Mouse (Mus musculus): ENCODE results near the gene Gas7. TPM values are rescaled to one million over a fixed set of nuclear protein-coding genes. Genes with fewer than 3 reads are reported as not detected.

Gas7 gene
- polyA plus RNA-seq, 1 experiment from 2014 or later, result 9.8 TPM

DNA sequence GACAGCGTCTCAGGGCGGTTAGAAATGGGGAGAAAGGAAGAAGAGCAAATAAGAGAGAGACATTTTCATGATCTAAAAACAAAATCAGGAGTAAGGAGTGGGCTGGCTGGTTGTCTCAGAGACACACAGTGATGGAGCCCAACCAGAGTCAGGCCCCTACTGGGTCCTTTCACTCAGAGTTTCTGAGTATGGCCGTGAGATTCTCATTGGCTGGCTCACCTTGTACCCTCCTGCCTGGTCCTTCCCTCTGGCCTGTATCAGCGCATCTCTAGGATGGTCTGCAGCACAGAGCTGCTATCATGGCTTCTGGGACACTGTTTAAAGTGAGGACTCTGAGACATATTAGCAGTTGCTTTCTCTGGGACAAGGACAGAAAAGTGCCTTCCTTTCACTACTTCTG, 199.3 kb downstream of the Gas7 start:
- Histone ChIP-seq H3K4me3 (no peak overlapping the region), H3K27me3 (0 out of 2 replicates have a peak, but pooled peaks cover 4% of the 10 kb centered on the region), H3K9me3 (no peaks in the 10 kb centered on the region), H3K36me3 (no peaks in the 10 kb centered on the region), H3K27ac (no peak overlapping the region), H3K4me2 (replicated peaks) (no peak overlapping the region), H3K9ac (no peak overlapping the region), H3K4me1 (peaks cover 17% of the 10 kb centered on the region)
- WGBS, result 85% methylated on average over 4 of the region's 4 CpGs
- ATAC-seq (ENCODE audit: low FRiP score, low read depth), result no peak

DNA sequence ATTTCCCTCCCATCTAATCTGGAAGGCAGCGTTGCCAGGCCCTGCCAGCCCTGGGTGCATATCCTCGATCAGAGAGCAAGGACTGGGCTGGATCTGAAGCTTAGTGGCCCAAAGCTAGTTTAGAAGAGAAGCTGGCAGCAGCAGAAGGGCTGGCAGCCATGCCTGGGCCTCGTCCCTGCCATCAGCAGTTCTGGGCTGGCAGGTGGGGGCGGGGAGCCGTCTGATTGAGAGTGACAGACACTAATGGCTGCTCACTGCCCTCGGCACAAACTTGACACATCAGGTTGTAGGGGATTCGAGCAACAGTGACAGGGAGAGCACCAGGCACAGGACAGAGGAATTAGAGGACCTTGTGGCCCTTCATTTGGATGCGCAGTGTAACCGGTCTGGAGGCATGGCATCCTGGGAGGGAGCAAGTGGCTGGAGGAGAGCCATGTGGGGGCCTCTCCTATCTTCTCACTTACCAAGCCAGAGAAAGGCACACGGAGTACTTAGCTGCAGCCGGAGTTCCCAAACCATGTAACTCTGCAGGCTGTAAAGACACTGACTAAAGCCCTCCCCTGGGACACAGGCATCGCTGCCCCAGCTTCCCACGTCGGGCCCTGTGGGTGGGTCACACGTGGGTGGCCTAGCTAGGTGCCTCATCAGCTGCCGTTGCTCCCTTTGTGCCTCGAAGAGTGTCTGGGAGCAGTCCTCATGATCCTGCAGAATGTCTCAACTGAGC, 200.2 kb downstream of the Gas7 start:
- WGBS, result 69% methylated on average over 17 of the region's 17 CpGs
- Histone ChIP-seq H3K4me3 (no peak overlapping the region), H3K36me3 (no peaks in the 10 kb centered on the region), H3K27ac (no peak overlapping the region), H3K27me3 (no peaks in the 10 kb centered on the region), H3K4me2 (replicated peaks) (no peak overlapping the region), H3K9me3 (no peaks in the 10 kb centered on the region), H3K9ac (no peak overlapping the region), H3K4me1 (peaks cover 17% of the 10 kb centered on the region)
- no peak for ATAC-seq (ENCODE audit: low FRiP score, low read depth)

- no peak overlapping the region for H3K4me2 ChIP-seq (replicated peaks)
- H3K4me1 ChIP-seq, result peaks cover 17% of the 10 kb centered on the region
- no peaks in the 10 kb centered on the region for H3K27me3 ChIP-seq
- 77% methylated on average over 7 of the region's 7 CpGs for WGBS
- H3K9me3 ChIP-seq, result no peaks in the 10 kb centered on the region
- no peak overlapping the region for H3K9ac ChIP-seq
- ATAC-seq (ENCODE audit: low FRiP score, low read depth), result no peak
- H3K4me3 ChIP-seq, result no peak overlapping the region
- no peaks in the 10 kb centered on the region for H3K36me3 ChIP-seq
- H3K27ac ChIP-seq, result no peak overlapping the region
Measured at GRCm38 (mm10) chr11:67656366-67656765, 201.1 kb downstream of the Gas7 start.

- Histone ChIP-seq H3K27ac (no peak overlapping the region), H3K9me3 (no peaks in the 10 kb centered on the region), H3K36me3 (no peaks in the 10 kb centered on the region), H3K27me3 (no peaks in the 10 kb centered on the region), H3K4me2 (replicated peaks) (no peak overlapping the region), H3K4me3 (no peak overlapping the region), H3K4me1 (peaks cover 15% of the 10 kb centered on the region), H3K9ac (no peak overlapping the region)
- 86% methylated on average over 9 of the region's 9 CpGs for WGBS
- ATAC-seq (ENCODE audit: low FRiP score, low read depth), result no peak
Measured at GRCm38 (mm10) chr11:67656811-67657210, 201.6 kb downstream of the Gas7 start.

GRCm38 (mm10) chr11:67657685-67658382, 202.6 kb downstream of the Gas7 start:
- 45% methylated on average over 11 of the region's 11 CpGs for WGBS
- no peak for ATAC-seq (ENCODE audit: low FRiP score, low read depth)
- Histone ChIP-seq H3K4me1 (peaks cover 5% of the 10 kb centered on the region), H3K36me3 (no peaks in the 10 kb centered on the region), H3K27ac (no peak overlapping the region), H3K9me3 (no peaks in the 10 kb centered on the region), H3K9ac (no peak overlapping the region), H3K27me3 (no peaks in the 10 kb centered on the region), H3K4me3 (no peak overlapping the region), H3K4me2 (replicated peaks) (no peak overlapping the region)

GRCm38 (mm10) chr11:67661465-67661864, 206.2 kb downstream of the Gas7 start:
- Histone ChIP-seq H3K36me3 (no peaks in the 10 kb centered on the region), H3K4me3 (no peak overlapping the region), H3K9me3 (no peaks in the 10 kb centered on the region), H3K4me1 (no peaks in the 10 kb centered on the region), H3K27me3 (no peaks in the 10 kb centered on the region), H3K27ac (no peak overlapping the region), H3K4me2 (replicated peaks) (no peak overlapping the region), H3K9ac (no peak overlapping the region)
- no peak for ATAC-seq (ENCODE audit: low FRiP score, low read depth)
- WGBS, result 89% methylated on average over 8 of the region's 8 CpGs

DNA sequence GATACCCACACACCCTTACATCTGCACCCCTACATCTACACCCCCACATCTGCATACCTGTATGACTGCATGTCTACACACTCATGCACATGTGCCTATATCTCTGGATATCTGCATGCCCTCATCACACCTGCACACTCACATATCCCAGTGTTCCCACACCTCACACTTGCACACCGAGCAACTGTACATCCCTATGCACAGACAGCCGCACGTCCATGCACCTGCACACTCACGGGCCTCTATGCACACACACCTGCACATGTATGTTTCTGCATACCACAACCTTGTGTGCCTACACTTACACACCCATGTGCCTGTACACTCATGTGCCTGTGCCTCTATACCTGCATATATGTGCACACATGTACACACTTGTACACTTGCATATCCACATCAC, 208.2 kb downstream of the Gas7 start:
- ATAC-seq (ENCODE audit: low FRiP score, low read depth), result no peak; the same call in 1 of the 2 replicates
- no peak overlapping the region for H3K9ac ChIP-seq
- no peak overlapping the region for H3K4me2 ChIP-seq (replicated peaks)
- no peak overlapping the region for H3K4me3 ChIP-seq
- H3K27me3 ChIP-seq, result no peaks in the 10 kb centered on the region
- H3K27ac ChIP-seq, result no peak overlapping the region
- WGBS, result 94% methylated on average over 4 of the region's 4 CpGs
- no peaks in the 10 kb centered on the region for H3K36me3 ChIP-seq
- peaks cover 7% of the 10 kb centered on the region for H3K4me1 ChIP-seq
- no peaks in the 10 kb centered on the region for H3K9me3 ChIP-seq

DNA sequence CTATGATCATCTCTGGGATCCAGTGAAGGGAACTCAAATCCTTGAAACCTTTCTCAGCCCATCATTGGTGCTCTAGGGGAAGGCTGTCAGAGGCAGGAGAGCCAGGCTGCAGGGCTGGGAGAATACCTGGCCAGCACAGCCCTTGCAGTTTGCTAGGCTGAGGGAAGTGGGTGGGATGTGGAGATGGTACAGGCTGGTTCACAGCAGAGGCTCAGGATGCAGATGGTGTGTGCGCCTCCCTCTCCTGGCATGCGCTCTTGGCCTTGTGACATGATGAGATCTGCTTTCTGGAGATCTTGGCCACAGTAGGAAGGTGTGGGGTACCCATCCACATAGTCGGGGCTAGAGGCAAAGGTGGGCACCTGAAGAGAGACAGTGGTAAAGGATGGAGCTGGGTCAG, 209.0 kb downstream of the Gas7 start:
- no peak overlapping the region for H3K9ac ChIP-seq
- no peak for ATAC-seq (ENCODE audit: low FRiP score, low read depth)
- no peaks in the 10 kb centered on the region for H3K36me3 ChIP-seq
- 86% methylated on average over 3 of the region's 3 CpGs for WGBS
- no peaks in the 10 kb centered on the region for H3K9me3 ChIP-seq
- no peak overlapping the region for H3K4me2 ChIP-seq (replicated peaks)
- H3K27ac ChIP-seq, result no peak overlapping the region
- no peaks in the 10 kb centered on the region for H3K27me3 ChIP-seq
- peaks cover 7% of the 10 kb centered on the region for H3K4me1 ChIP-seq
- no peak overlapping the region for H3K4me3 ChIP-seq

GRCm38 (mm10) chr11:67664918-67665317, 209.7 kb downstream of the Gas7 start:
- Histone ChIP-seq H3K27me3 (no peaks in the 10 kb centered on the region), H3K4me1 (peaks cover 7% of the 10 kb centered on the region), H3K27ac (no peak overlapping the region), H3K36me3 (no peaks in the 10 kb centered on the region), H3K4me2 (replicated peaks) (no peak overlapping the region), H3K4me3 (no peak overlapping the region), H3K9ac (no peak overlapping the region), H3K9me3 (no peaks in the 10 kb centered on the region)
- ATAC-seq (ENCODE audit: low FRiP score, low read depth), result no peak
- 76% methylated on average over 6 of the region's 6 CpGs for WGBS

- no peaks in the 10 kb centered on the region for H3K36me3 ChIP-seq
- no peak overlapping the region for H3K4me2 ChIP-seq (replicated peaks)
- H3K9me3 ChIP-seq, result no peaks in the 10 kb centered on the region
- H3K4me3 ChIP-seq, result no peak overlapping the region
- H3K4me1 ChIP-seq, result peaks cover 7% of the 10 kb centered on the region
- no peaks in the 10 kb centered on the region for H3K27me3 ChIP-seq
- H3K9ac ChIP-seq, result no peak overlapping the region
- no peak for ATAC-seq (ENCODE audit: low FRiP score, low read depth)
- no peak overlapping the region for H3K27ac ChIP-seq
- WGBS, result 81% methylated on average over 5 of the region's 5 CpGs
Measured at GRCm38 (mm10) chr11:67666129-67666528, 210.9 kb downstream of the Gas7 start.

GRCm38 (mm10) chr11:67667531-67668332, 212.5 kb downstream of the Gas7 start:
- 82% methylated on average over 13 of the region's 13 CpGs for WGBS
- H3K9ac ChIP-seq, result no peak overlapping the region
- H3K27me3 ChIP-seq, result no peaks in the 10 kb centered on the region
- no peak overlapping the region for H3K4me3 ChIP-seq
- no peak overlapping the region for H3K4me2 ChIP-seq (replicated peaks)
- no peaks in the 10 kb centered on the region for H3K9me3 ChIP-seq
- H3K27ac ChIP-seq, result no peak overlapping the region
- H3K36me3 ChIP-seq, result no peaks in the 10 kb centered on the region
- peaks cover 7% of the 10 kb centered on the region for H3K4me1 ChIP-seq
- no peak for ATAC-seq (ENCODE audit: low FRiP score, low read depth)

- H3K36me3 ChIP-seq, result no peaks in the 10 kb centered on the region
- WGBS, result 77% methylated on average over 3 of the region's 3 CpGs
- no peaks in the 10 kb centered on the region for H3K27me3 ChIP-seq
- H3K4me3 ChIP-seq, result no peak overlapping the region
- no peak overlapping the region for H3K4me2 ChIP-seq (replicated peaks)
- no peak for ATAC-seq (ENCODE audit: low FRiP score, low read depth)
- peaks cover 7% of the 10 kb centered on the region for H3K4me1 ChIP-seq
- no peak overlapping the region for H3K27ac ChIP-seq
- no peak overlapping the region for H3K9ac ChIP-seq
- no peaks in the 10 kb centered on the region for H3K9me3 ChIP-seq
Measured at GRCm38 (mm10) chr11:67668460-67669007, 213.3 kb downstream of the Gas7 start.
